Mouse (Mus musculus): ENCODE measurements around the gene Set. TPM values are rescaled to one million over a fixed set of nuclear protein-coding genes. Genes with fewer than 3 reads are reported as not detected.
A peak's percentile ranks its signal among the peaks of the same experiment; 100 is the strongest.

Gene Set
- polyA plus RNA-seq, 1 experiment from 2014 or later, result 607 TPM

GRCm38 (mm10) chr2:30063791-30064190 lies 6.6 kb downstream of the Set start:
- no peak for DNase-seq (ENCODE audit: low spot score)
- no peaks in the 10 kb centered on the region for H3K27me3 ChIP-seq (ENCODE audit: insufficient read depth, poor library complexity, severe bottlenecking)
- peak overlapping the region; percentile 82 for H3K4me3 ChIP-seq
- 15% methylated on average over 3 of the region's 3 CpGs for WGBS
- no peaks in the 10 kb centered on the region for H3K9me3 ChIP-seq
- H3K4me1 ChIP-seq (replicated peaks), result peaks cover 58% of the 10 kb centered on the region
- H3K27ac ChIP-seq, result peak overlapping the region; percentile 96
- peaks cover 10% of the 10 kb centered on the region for H3K36me3 ChIP-seq

GRCm38 (mm10) chr2:30064298-30064697 lies 7.1 kb downstream of the Set start:
- H3K27ac ChIP-seq, result peak overlapping the region; percentile 96
- 47% methylated on average over 3 of the region's 3 CpGs for WGBS
- H3K9me3 ChIP-seq, result no peaks in the 10 kb centered on the region
- H3K4me3 ChIP-seq, result peak overlapping the region; percentile 82
- no peak for DNase-seq (ENCODE audit: low spot score)
- H3K27me3 ChIP-seq (ENCODE audit: insufficient read depth, poor library complexity, severe bottlenecking), result no peaks in the 10 kb centered on the region
- peaks cover 15% of the 10 kb centered on the region for H3K36me3 ChIP-seq
- H3K4me1 ChIP-seq (replicated peaks), result peaks cover 58% of the 10 kb centered on the region

- no peaks in the 10 kb centered on the region for H3K9me3 ChIP-seq
- H3K4me1 ChIP-seq (replicated peaks), result peaks cover 55% of the 10 kb centered on the region
- peak; percentile 97 for DNase-seq (ENCODE audit: low spot score)
- H3K27me3 ChIP-seq (ENCODE audit: insufficient read depth, poor library complexity, severe bottlenecking), result no peaks in the 10 kb centered on the region
- peak overlapping the region; percentile 100 for H3K27ac ChIP-seq
- H3K4me3 ChIP-seq, result peak overlapping the region; percentile 100
- WGBS, result under 1% methylated on average over 93 of the region's 101 CpGs
- H3K36me3 ChIP-seq, result peaks cover 30% of the 10 kb centered on the region
Measured at GRCm38 (mm10) chr2:30066046-30066901, 9.1 kb downstream of the Set start.

- H3K4me3 ChIP-seq, result peak overlapping the region; percentile 100
- H3K9me3 ChIP-seq, result no peaks in the 10 kb centered on the region
- DNase-seq (ENCODE audit: low spot score), result peak; percentile 58
- H3K36me3 ChIP-seq, result peaks cover 36% of the 10 kb centered on the region
- H3K27ac ChIP-seq, result peak overlapping the region; percentile 100
- H3K27me3 ChIP-seq (ENCODE audit: insufficient read depth, poor library complexity, severe bottlenecking), result no peaks in the 10 kb centered on the region
- under 1% methylated on average over 56 of the region's 69 CpGs for WGBS
- H3K4me1 ChIP-seq (replicated peaks), result peaks cover 47% of the 10 kb centered on the region
Measured at GRCm38 (mm10) chr2:30067031-30067888, 10.1 kb downstream of the Set start.

- no peaks in the 10 kb centered on the region for H3K27me3 ChIP-seq (ENCODE audit: insufficient read depth, poor library complexity, severe bottlenecking)
- peak overlapping the region; percentile 100 for H3K4me3 ChIP-seq
- H3K9me3 ChIP-seq, result no peaks in the 10 kb centered on the region
- no peak for DNase-seq (ENCODE audit: low spot score)
- WGBS, result 51% methylated on average over 7 of the region's 7 CpGs
- H3K27ac ChIP-seq, result peak overlapping the region; percentile 100
- peaks cover 43% of the 10 kb centered on the region for H3K36me3 ChIP-seq
- peaks cover 40% of the 10 kb centered on the region for H3K4me1 ChIP-seq (replicated peaks)
Measured at GRCm38 (mm10) chr2:30067962-30068361, 10.8 kb downstream of the Set start.

- no peak overlapping the region for H3K27ac ChIP-seq
- peaks cover 63% of the 10 kb centered on the region for H3K36me3 ChIP-seq
- H3K27me3 ChIP-seq (ENCODE audit: insufficient read depth, poor library complexity, severe bottlenecking), result no peaks in the 10 kb centered on the region
- H3K9me3 ChIP-seq, result no peaks in the 10 kb centered on the region
- peaks cover 17% of the 10 kb centered on the region for H3K4me1 ChIP-seq (replicated peaks)
- no peak for DNase-seq (ENCODE audit: low spot score)
- H3K4me3 ChIP-seq, result no peak overlapping the region
- WGBS, result 77% methylated on average over 7 of the region's 7 CpGs
Measured at GRCm38 (mm10) chr2:30072875-30073274, 15.7 kb downstream of the Set start.

GRCm38 (mm10) chr2:30073285-30073684 lies 16.1 kb downstream of the Set start:
- H3K4me3 ChIP-seq, result no peak overlapping the region
- peaks cover 59% of the 10 kb centered on the region for H3K36me3 ChIP-seq
- H3K9me3 ChIP-seq, result no peaks in the 10 kb centered on the region
- no peak overlapping the region for H3K27ac ChIP-seq
- no peak for DNase-seq (ENCODE audit: low spot score)
- H3K27me3 ChIP-seq (ENCODE audit: insufficient read depth, poor library complexity, severe bottlenecking), result no peaks in the 10 kb centered on the region
- WGBS, result 80% methylated on average over 3 of the region's 3 CpGs
- H3K4me1 ChIP-seq (replicated peaks), result peaks cover 17% of the 10 kb centered on the region

- H3K27me3 ChIP-seq (ENCODE audit: insufficient read depth, poor library complexity, severe bottlenecking), result no peaks in the 10 kb centered on the region
- H3K4me1 ChIP-seq (replicated peaks), result peaks cover 31% of the 10 kb centered on the region
- no peaks in the 10 kb centered on the region for H3K9me3 ChIP-seq
- no peak overlapping the region for H3K4me3 ChIP-seq
- H3K27ac ChIP-seq, result no peak overlapping the region
- peaks cover 45% of the 10 kb centered on the region for H3K36me3 ChIP-seq
- WGBS, result 89% methylated on average over 3 of the region's 3 CpGs
- no peak for DNase-seq (ENCODE audit: low spot score)
Measured at GRCm38 (mm10) chr2:30075625-30076024, 18.4 kb downstream of the Set start.

- H3K36me3 ChIP-seq, result peaks cover 43% of the 10 kb centered on the region
- H3K27ac ChIP-seq, result no peak overlapping the region
- no peaks in the 10 kb centered on the region for H3K9me3 ChIP-seq
- peaks cover 31% of the 10 kb centered on the region for H3K4me1 ChIP-seq (replicated peaks)
- no peaks in the 10 kb centered on the region for H3K27me3 ChIP-seq (ENCODE audit: insufficient read depth, poor library complexity, severe bottlenecking)
- WGBS, result 93% methylated on average over 9 of the region's 9 CpGs
- no peak overlapping the region for H3K4me3 ChIP-seq
- DNase-seq (ENCODE audit: low spot score), result no peak
Measured at GRCm38 (mm10) chr2:30076439-30076838, 19.3 kb downstream of the Set start.

GRCm38 (mm10) chr2:30076959-30077358 lies 19.8 kb downstream of the Set start:
- H3K27me3 ChIP-seq (ENCODE audit: insufficient read depth, poor library complexity, severe bottlenecking), result no peaks in the 10 kb centered on the region
- H3K4me3 ChIP-seq, result peak overlapping the region; percentile 67
- H3K36me3 ChIP-seq, result peaks cover 40% of the 10 kb centered on the region
- H3K27ac ChIP-seq, result peak overlapping the region; percentile 89
- no peaks in the 10 kb centered on the region for H3K9me3 ChIP-seq
- 69% methylated on average over 6 of the region's 6 CpGs for WGBS
- no peak for DNase-seq (ENCODE audit: low spot score)
- H3K4me1 ChIP-seq (replicated peaks), result peaks cover 31% of the 10 kb centered on the region

- under 1% methylated on average over 53 of the region's 53 CpGs for WGBS
- H3K9me3 ChIP-seq, result no peaks in the 10 kb centered on the region
Measured at GRCm38 (mm10) chr2:30077502-30078348, 20.5 kb downstream of the Set start, which contains the start of gene Pkn3. Pkn3 (plus strand) TSS chr2:30077684.

GRCm38 (mm10) chr2:30078349-30078712 lies 21.2 kb downstream of the Set start:
- DNase-seq (ENCODE audit: low spot score), result no peak
- H3K9me3 ChIP-seq, result no peaks in the 10 kb centered on the region
- 23% methylated on average over 10 of the region's 10 CpGs for WGBS
- H3K27me3 ChIP-seq (ENCODE audit: insufficient read depth, poor library complexity, severe bottlenecking), result no peaks in the 10 kb centered on the region
- H3K27ac ChIP-seq, result peak overlapping the region; percentile 89
- H3K36me3 ChIP-seq, result peaks cover 32% of the 10 kb centered on the region
- peaks cover 35% of the 10 kb centered on the region for H3K4me1 ChIP-seq (replicated peaks)
- H3K4me3 ChIP-seq, result peak overlapping the region; percentile 67

More at GRCm38 (mm10) chr2:30077502-30078348, 20.5 kb downstream of the Set start, which contains the start of gene Pkn3:
- peaks cover 35% of the 10 kb centered on the region for H3K36me3 ChIP-seq
- DNase-seq (ENCODE audit: low spot score), result peak; percentile 89
- H3K27ac ChIP-seq, result peak within 1 kb of the TSS; percentile 89
- peaks cover 32% of the 10 kb centered on the region for H3K4me1 ChIP-seq (replicated peaks)
- no peaks in the 10 kb centered on the region for H3K27me3 ChIP-seq (ENCODE audit: insufficient read depth, poor library complexity, severe bottlenecking)
- H3K4me3 ChIP-seq, result peak within 1 kb of the TSS; percentile 67

Measured in hindbrain, embryonic 10.5 days (tissue).